Mouse (Mus musculus) neural tube, embryonic 13.5 days (tissue): ENCODE measurements around the gene Gpc2. TPM values are rescaled to one million over a fixed set of nuclear protein-coding genes. Genes with fewer than 3 reads are reported as not detected.

Experiments
- ATAC-seq: fragments of 200-750 bp; cut with Nextera tagmentation; 2 replicates; pipeline ENCODE4 v1.8.0; 2017; ENCODE audit warnings: low read depth, mild to moderate bottlenecking, moderate TSS enrichment, moderate library complexity
- H3K27ac ChIP-seq: fragments of 300-500 bp; sonication (generic); replicated peaks from 2 replicates; pipeline ENCODE4 v1.5.1; 2015; ENCODE audit warnings: moderate library complexity, mild to moderate bottlenecking, inconsistent platforms
- H3K27me3 ChIP-seq: fragments of 300-500 bp; sonication (generic); 2 replicates; pipeline ENCODE4 v1.6.1; 2015; ENCODE audit warnings: mild to moderate bottlenecking, inconsistent platforms
- H3K36me3 ChIP-seq: fragments of 300-500 bp; sonication (generic); 2 replicates; pipeline ENCODE4 v1.6.1; 2015; ENCODE audit warnings: mild to moderate bottlenecking, inconsistent platforms
- H3K4me1 ChIP-seq: fragments of 300-500 bp; sonication (generic); replicated peaks from 2 replicates; pipeline ENCODE4 v1.6.1; 2015; ENCODE audit warnings: inconsistent platforms
- H3K4me2 ChIP-seq: fragments of 300-500 bp; sonication (generic); 2 replicates; pipeline ENCODE4 v1.6.1; 2015; ENCODE audit warnings: inconsistent platforms, mild to moderate bottlenecking, moderate library complexity
- H3K4me3 ChIP-seq: fragments of 300-500 bp; sonication (generic); 2 replicates; pipeline ENCODE4 v1.5.1; 2015; ENCODE audit warnings: mild to moderate bottlenecking, inconsistent platforms
- H3K9ac ChIP-seq: fragments of 300-500 bp; sonication (generic); 2 replicates; pipeline ENCODE4 v1.6.1; 2015; ENCODE audit warnings: moderate library complexity, mild to moderate bottlenecking, inconsistent platforms
- H3K9me3 ChIP-seq: fragments of 300-500 bp; sonication (generic); 2 replicates; pipeline ENCODE4 v1.6.1; 2016; ENCODE audit warnings: inconsistent platforms
- WGBS: fragments of 180-500 bp; shearing (Covaris S2); methylation state at CpG from one replicate; pipeline ENCODE4 v1.1.7; 2015; 5-methylcytosine and 5-hydroxymethylcytosine counted together
- polyA plus RNA-seq: library from polyadenylated mRNA; unstranded; fragments of >200 nt; fragmentation: Nextera tagmentation; extraction: Ambion mirVana; gene quantifications from 2 replicates; pipeline ENCODE4 v1.2.1, GENCODE M21; 2015

The Gpc2 gene
- polyA plus RNA-seq, 1 experiment from 2014 or later = 184 TPM

GRCm38 (mm10) chr5:138260834-138261233 lies 19.0 kb downstream of the Gpc2 start:
- peaks cover 61% of the 10 kb centered on the region for H3K4me1 ChIP-seq
- H3K9ac ChIP-seq = no peak overlapping the region
- no peak overlapping the region for H3K27ac ChIP-seq
- peaks cover 51% of the 10 kb centered on the region for H3K36me3 ChIP-seq
- H3K4me2 ChIP-seq = no peak overlapping the region
- 93% methylated on average over 11 of the region's 11 CpGs for WGBS
- H3K9me3 ChIP-seq = no peaks in the 10 kb centered on the region
- H3K4me3 ChIP-seq = no peak overlapping the region
- H3K27me3 ChIP-seq = no peaks in the 10 kb centered on the region
- no peak for ATAC-seq

- Histone ChIP-seq H3K27me3 (no peaks in the 10 kb centered on the region), H3K27ac (no peak overlapping the region), H3K4me2 (no peak overlapping the region), H3K36me3 (peaks cover 47% of the 10 kb centered on the region), H3K9ac (no peak overlapping the region), H3K4me3 (no peak overlapping the region), H3K4me1 (peaks cover 59% of the 10 kb centered on the region), H3K9me3 (no peaks in the 10 kb centered on the region)
- no peak for ATAC-seq
- 82% methylated on average over 10 of the region's 10 CpGs for WGBS
Observed at GRCm38 (mm10) chr5:138260051-138260450, 19.8 kb downstream of the Gpc2 start.

GRCm38 (mm10) chr5:138258993-138259392 lies 20.8 kb downstream of the Gpc2 start:
- no peaks in the 10 kb centered on the region for H3K9me3 ChIP-seq
- 43% methylated on average over 7 of the region's 7 CpGs for WGBS
- no peak overlapping the region for H3K9ac ChIP-seq
- ATAC-seq = no peak
- H3K36me3 ChIP-seq = peaks cover 47% of the 10 kb centered on the region
- no peak overlapping the region for H3K4me2 ChIP-seq
- no peaks in the 10 kb centered on the region for H3K27me3 ChIP-seq
- H3K4me3 ChIP-seq = no peak overlapping the region
- H3K4me1 ChIP-seq = peaks cover 55% of the 10 kb centered on the region
- H3K27ac ChIP-seq = no peak overlapping the region

GRCm38 (mm10) chr5:138258542-138258941 lies 21.3 kb downstream of the Gpc2 start:
- H3K4me3 ChIP-seq = no peak overlapping the region
- peaks cover 47% of the 10 kb centered on the region for H3K36me3 ChIP-seq
- no peaks in the 10 kb centered on the region for H3K27me3 ChIP-seq
- no peak overlapping the region for H3K4me2 ChIP-seq
- ATAC-seq = no peak
- no peaks in the 10 kb centered on the region for H3K9me3 ChIP-seq
- H3K4me1 ChIP-seq = peaks cover 55% of the 10 kb centered on the region
- 85% methylated on average over 6 of the region's 6 CpGs for whole genome bisulfite sequencing
- H3K27ac ChIP-seq = no peak overlapping the region
- no peak overlapping the region for H3K9ac ChIP-seq

GRCm38 (mm10) chr5:138258078-138258477 lies 21.7 kb downstream of the Gpc2 start:
- Histone ChIP-seq H3K9me3 (no peaks in the 10 kb centered on the region), H3K36me3 (peaks cover 47% of the 10 kb centered on the region), H3K4me1 (peaks cover 53% of the 10 kb centered on the region), H3K27me3 (no peaks in the 10 kb centered on the region), H3K4me3 (no peak overlapping the region), H3K4me2 (no peak overlapping the region), H3K27ac (no peak overlapping the region), H3K9ac (no peak overlapping the region)
- 81% methylated on average over 3 of the region's 3 CpGs for WGBS
- no peak for ATAC-seq

- WGBS = 97% methylated on average over 4 of the region's 4 CpGs
- H3K9ac ChIP-seq = no peak overlapping the region
- no peak overlapping the region for H3K4me3 ChIP-seq
- ATAC-seq = no peak
- H3K4me2 ChIP-seq = no peak overlapping the region
- peaks cover 48% of the 10 kb centered on the region for H3K4me1 ChIP-seq
- peaks cover 47% of the 10 kb centered on the region for H3K36me3 ChIP-seq
- no peaks in the 10 kb centered on the region for H3K9me3 ChIP-seq
- no peaks in the 10 kb centered on the region for H3K27me3 ChIP-seq
- no peak overlapping the region for H3K27ac ChIP-seq
Observed at GRCm38 (mm10) chr5:138257585-138257978, 22.2 kb downstream of the Gpc2 start.

GRCm38 (mm10) chr5:138256966-138257584 lies 22.7 kb downstream of the Gpc2 start:
- Histone ChIP-seq H3K9me3 (no peaks in the 10 kb centered on the region), H3K4me1 (peaks cover 43% of the 10 kb centered on the region), H3K4me3 (no peak overlapping the region; the same call in 1 of the 2 replicates), H3K27ac (no peak overlapping the region), H3K4me2 (peak overlapping the region; percentile 77), H3K27me3 (no peaks in the 10 kb centered on the region), H3K36me3 (peaks cover 45% of the 10 kb centered on the region), H3K9ac (no peak overlapping the region)
- ATAC-seq = no peak
- WGBS = 90% methylated on average over 10 of the region's 10 CpGs

- H3K9me3 ChIP-seq = no peaks in the 10 kb centered on the region
- H3K27me3 ChIP-seq = no peaks in the 10 kb centered on the region
- peak overlapping the region; percentile 81 for H3K9ac ChIP-seq
- H3K4me3 ChIP-seq = peak overlapping the region; percentile 65
- peak overlapping the region; percentile 77 for H3K4me2 ChIP-seq
- H3K4me1 ChIP-seq = peaks cover 35% of the 10 kb centered on the region
- peaks cover 35% of the 10 kb centered on the region for H3K36me3 ChIP-seq
- ATAC-seq = no peak; the same call in 1 of the 2 replicates
- peak overlapping the region; percentile 85 for H3K27ac ChIP-seq
- 23% methylated on average over 7 of the region's 7 CpGs for WGBS
Observed at GRCm38 (mm10) chr5:138256094-138256467, 23.7 kb downstream of the Gpc2 start.

GRCm38 (mm10) chr5:138255353-138256093 lies 24.3 kb downstream of the Gpc2 start, which contains the start of gene Lamtor4:
TSS of gene Lamtor4 (plus strand) at chr5:138255482.
- Histone ChIP-seq H3K4me3 (peak within 1 kb of the TSS; percentile 65), H3K36me3 (peaks cover 29% of the 10 kb centered on the region), H3K9ac (peak within 1 kb of the TSS; percentile 81), H3K27ac (peak within 1 kb of the TSS; percentile 85), H3K27me3 (no peaks in the 10 kb centered on the region), H3K4me1 (peaks cover 35% of the 10 kb centered on the region), H3K9me3 (no peaks in the 10 kb centered on the region), H3K4me2 (peak within 1 kb of the TSS; percentile 77)
- ATAC-seq = peak; percentile 100
- under 1% methylated on average over 38 of the region's 38 CpGs for WGBS

GRCm38 (mm10) chr5:138253061-138253460 lies 26.7 kb downstream of the Gpc2 start:
- no peak overlapping the region for H3K4me2 ChIP-seq
- H3K9ac ChIP-seq = no peak overlapping the region
- H3K27ac ChIP-seq = no peak overlapping the region
- no peak overlapping the region for H3K4me3 ChIP-seq
- H3K9me3 ChIP-seq = no peaks in the 10 kb centered on the region
- H3K27me3 ChIP-seq = no peaks in the 10 kb centered on the region
- WGBS = 93% methylated on average over 3 of the region's 3 CpGs
- ATAC-seq = no peak
- peaks cover 5% of the 10 kb centered on the region; the same call in 1 of the 2 replicates for H3K36me3 ChIP-seq
- peaks cover 18% of the 10 kb centered on the region for H3K4me1 ChIP-seq

- WGBS = 82% methylated on average over 12 of the region's 12 CpGs
- Histone ChIP-seq H3K36me3 (no peaks in the 10 kb centered on the region), H3K27ac (no peak overlapping the region), H3K4me1 (peaks cover 9% of the 10 kb centered on the region), H3K9me3 (no peaks in the 10 kb centered on the region), H3K27me3 (no peaks in the 10 kb centered on the region), H3K4me2 (no peak overlapping the region), H3K9ac (no peak overlapping the region), H3K4me3 (no peak overlapping the region)
- no peak for ATAC-seq
Observed at GRCm38 (mm10) chr5:138251144-138251543, 28.7 kb downstream of the Gpc2 start.

GRCm38 (mm10) chr5:138241511-138241910 lies 38.3 kb downstream of the Gpc2 start:
- no peak overlapping the region for H3K9ac ChIP-seq
- H3K4me1 ChIP-seq = no peaks in the 10 kb centered on the region
- H3K36me3 ChIP-seq = no peaks in the 10 kb centered on the region
- H3K4me3 ChIP-seq = no peak overlapping the region
- H3K27ac ChIP-seq = no peak overlapping the region
- ATAC-seq = no peak
- no peaks in the 10 kb centered on the region for H3K27me3 ChIP-seq
- H3K9me3 ChIP-seq = no peaks in the 10 kb centered on the region
- H3K4me2 ChIP-seq = no peak overlapping the region
- WGBS = 24% methylated on average over 2 of the region's 2 CpGs
